Mouse (Mus musculus) ES-Bruce4 (cell line): ENCODE measurements around the gene Ccdc92b. TPM values are rescaled to one million over a fixed set of nuclear protein-coding genes. Genes with fewer than 3 reads are reported as not detected.
"Not testable (repeated sequence)": the region's sequence is repeated elsewhere in the genome, so short reads cannot be mapped to it uniquely, and the experiment has no call there.

Experiments used
- H3K27ac ChIP-seq: 2 replicates; pipeline ENCODE4 v1.5.1; 2012; ENCODE audit warnings: low read length, inconsistent platforms; ENCODE audit not compliant: insufficient read depth
- H3K27me3 ChIP-seq: 2 replicates; pipeline ENCODE4 v1.6.1; 2012; ENCODE audit warnings: mild to moderate bottlenecking, low read length, inconsistent platforms; ENCODE audit not compliant: control insufficient read depth, poor library complexity, insufficient read depth, severe bottlenecking
- H3K36me3 ChIP-seq: 2 replicates; pipeline ENCODE4 v1.6.1; 2012; ENCODE audit warnings: inconsistent platforms, mild to moderate bottlenecking, low read length, moderate library complexity; ENCODE audit not compliant: control insufficient read depth, poor library complexity, insufficient read depth, severe bottlenecking
- H3K4me1 ChIP-seq: one replicate; pipeline ENCODE4 v1.8.1; 2011; ENCODE audit warnings: low read length; ENCODE audit not compliant: control insufficient read depth, insufficient read depth
- H3K4me3 ChIP-seq: 2 replicates; pipeline ENCODE4 v1.5.1; 2011; ENCODE audit warnings: low read depth, mild to moderate bottlenecking, low read length
- H3K9ac ChIP-seq: 2 replicates; pipeline ENCODE4 v1.6.1; 2012; ENCODE audit warnings: low read depth, mild to moderate bottlenecking, inconsistent platforms; ENCODE audit not compliant: poor library complexity, severe bottlenecking
- H3K9me3 ChIP-seq: replicated peaks from 2 replicates; pipeline ENCODE4 v1.6.1; 2012; ENCODE audit warnings: mild to moderate bottlenecking, low read length, inconsistent platforms; ENCODE audit not compliant: control insufficient read depth, poor library complexity, insufficient read depth, severe bottlenecking
- CTCF ChIP-seq: IDR thresholded peaks from one replicate; pipeline ENCODE4 v1.8.1; 2011; ENCODE audit warnings: low read depth, low read length
- EP300 ChIP-seq: IDR thresholded peaks from 2 replicates; pipeline ENCODE4 v1.6.1; 2011; ENCODE audit warnings: low read depth, low read length; ENCODE audit not compliant: insufficient read depth
- POLR2A ChIP-seq: IDR thresholded peaks from one replicate; pipeline ENCODE4 v1.8.1; 2011; ENCODE audit warnings: low read length; ENCODE audit not compliant: insufficient read depth
- polyA plus RNA-seq: library from polyadenylated mRNA; stranded (reverse); fragments of >200 nt; gene quantifications from 2 replicates; pipeline ENCODE4 v1.2.4, GENCODE M21; 2011; ENCODE audit warnings: low read depth; ENCODE audit not compliant: missing spikeins, insufficient read depth, insufficient read length

Ccdc92b gene
- polyA plus RNA-seq, 1 experiment = 4.8 TPM

- H3K9me3 ChIP-seq, H3K4me1 ChIP-seq, H3K9ac ChIP-seq, H3K4me3 ChIP-seq, H3K36me3 ChIP-seq, H3K27me3 ChIP-seq, H3K27ac ChIP-seq: not testable (repeated sequence)
- peak; percentile 59 for TF ChIP-seq CTCF
These were observed 38.1 kb upstream of the Ccdc92b start for GRCm38 (mm10) chr11:74581333-74581732.

- peaks cover 8% of the 10 kb centered on the region for H3K4me1 ChIP-seq
- H3K27me3 ChIP-seq = no peaks in the 10 kb centered on the region
- TF ChIP-seq EP300 = no peak
- TF ChIP-seq POLR2A = no peak
- TF ChIP-seq CTCF = no peak
- no peaks in the 10 kb centered on the region for H3K9me3 ChIP-seq
- H3K36me3 ChIP-seq = no peaks in the 10 kb centered on the region
- no peak overlapping the region for H3K4me3 ChIP-seq
- H3K9ac ChIP-seq = no peak overlapping the region
- no peak overlapping the region for H3K27ac ChIP-seq
These were observed 36.9 kb upstream of the Ccdc92b start for GRCm38 (mm10) chr11:74582464-74582863.

GRCm38 (mm10) chr11:74583824-74584349 lies 35.5 kb upstream of the Ccdc92b start:
- no peaks in the 10 kb centered on the region for H3K9me3 ChIP-seq
- no peak overlapping the region for H3K4me3 ChIP-seq
- no peak for TF ChIP-seq POLR2A
- TF ChIP-seq CTCF = no peak
- TF ChIP-seq EP300 = no peak
- no peak overlapping the region for H3K27ac ChIP-seq
- H3K4me1 ChIP-seq = peaks cover 8% of the 10 kb centered on the region
- no peaks in the 10 kb centered on the region for H3K36me3 ChIP-seq
- H3K27me3 ChIP-seq = no peaks in the 10 kb centered on the region
- H3K9ac ChIP-seq = no peak overlapping the region

- Histone ChIP-seq H3K9me3 (no peaks in the 10 kb centered on the region), H3K36me3 (no peaks in the 10 kb centered on the region), H3K27ac (0 out of 2 replicates have a peak overlapping the region, but pooled peaks have one; percentile 13), H3K27me3 (no peaks in the 10 kb centered on the region), H3K4me3 (no peak overlapping the region), H3K9ac (no peak overlapping the region), H3K4me1 (peaks cover 8% of the 10 kb centered on the region)
- TF ChIP-seq EP300 = peak; percentile 75
- TF ChIP-seq POLR2A = no peak
- TF ChIP-seq CTCF = no peak
These were observed 34.3 kb upstream of the Ccdc92b start for GRCm38 (mm10) chr11:74584946-74585723.

GRCm38 (mm10) chr11:74586401-74586800 lies 33.0 kb upstream of the Ccdc92b start:
- Histone ChIP-seq H3K9me3 (no peaks in the 10 kb centered on the region), H3K4me1 (peaks cover 8% of the 10 kb centered on the region), H3K27ac (no peak overlapping the region), H3K27me3 (no peaks in the 10 kb centered on the region), H3K9ac (no peak overlapping the region), H3K36me3 (no peaks in the 10 kb centered on the region), H3K4me3 (no peak overlapping the region)
- TF ChIP-seq CTCF (no peak), EP300 (no peak), POLR2A (no peak)

GRCm38 (mm10) chr11:74589401-74590238 lies 29.8 kb upstream of the Ccdc92b start:
- H3K9me3 ChIP-seq = no peaks in the 10 kb centered on the region
- no peak for TF ChIP-seq CTCF
- TF ChIP-seq EP300 = no peak
- no peak for TF ChIP-seq POLR2A
- H3K9ac ChIP-seq = peak overlapping the region; percentile 11
- no peaks in the 10 kb centered on the region for H3K36me3 ChIP-seq
- H3K4me3 ChIP-seq = peak overlapping the region; percentile 60
- H3K27me3 ChIP-seq = no peaks in the 10 kb centered on the region
- H3K4me1 ChIP-seq = peaks cover 8% of the 10 kb centered on the region
- no peak overlapping the region for H3K27ac ChIP-seq
